Mouse (Mus musculus) stomach, embryonic 15.5 days (tissue): ENCODE data around the gene Ccdc184. TPM values are rescaled to one million over a fixed set of nuclear protein-coding genes. Genes with fewer than 3 reads are reported as not detected.

ENCODE experiments used
- ATAC-seq: fragments of 200-750 bp; cut with Nextera tagmentation; 2 replicates; pipeline ENCODE4 v1.8.0; 2017; ENCODE audit warnings: low read depth, moderate number of reproducible peaks, moderate TSS enrichment; ENCODE audit not compliant: insufficient read depth, low FRiP score
- H3K27ac ChIP-seq: fragments of 300-500 bp; sonication (generic); 2 replicates; pipeline ENCODE4 v1.5.1; 2015; ENCODE audit warnings: mild to moderate bottlenecking, inconsistent platforms
- H3K27me3 ChIP-seq: fragments of 300-500 bp; sonication (generic); replicated peaks from 2 replicates; pipeline ENCODE4 v1.6.1; 2015; ENCODE audit warnings: inconsistent platforms
- H3K36me3 ChIP-seq: fragments of 300-500 bp; sonication (generic); 2 replicates; pipeline ENCODE4 v1.6.1; 2015; ENCODE audit warnings: inconsistent platforms
- H3K4me1 ChIP-seq: fragments of 300-500 bp; sonication (generic); 2 replicates; pipeline ENCODE4 v1.6.1; 2015; ENCODE audit warnings: inconsistent platforms
- H3K4me2 ChIP-seq: fragments of 300-500 bp; sonication (generic); 2 replicates; pipeline ENCODE4 v1.6.1; 2015; ENCODE audit warnings: mild to moderate bottlenecking, inconsistent platforms
- H3K4me3 ChIP-seq: fragments of 300-500 bp; sonication (generic); replicated peaks from 2 replicates; pipeline ENCODE4 v1.5.1; 2015; ENCODE audit warnings: inconsistent platforms
- H3K9ac ChIP-seq: fragments of 300-500 bp; sonication (generic); 2 replicates; pipeline ENCODE4 v1.6.1; 2015; ENCODE audit warnings: inconsistent platforms
- H3K9me3 ChIP-seq: fragments of 300-500 bp; sonication (generic); 2 replicates; pipeline ENCODE4 v1.6.1; 2016; ENCODE audit warnings: inconsistent platforms
- WGBS: fragments of 180-500 bp; shearing (Covaris S2); methylation state at CpG from one replicate; pipeline ENCODE4 v1.1.7; 2015; 5-methylcytosine and 5-hydroxymethylcytosine counted together
- polyA plus RNA-seq: library from polyadenylated mRNA; unstranded; fragments of >200 nt; fragmentation: Nextera tagmentation; extraction: Ambion mirVana; gene quantifications from 2 replicates; pipeline ENCODE4 v1.2.1, GENCODE M21; 2015

Gene Ccdc184
- polyA plus RNA-seq, 1 experiment from 2014 or later, result 2.0 TPM

- H3K4me1 ChIP-seq, result 0 out of 2 replicates have a peak, but pooled peaks cover 7% of the 10 kb centered on the region
- H3K36me3 ChIP-seq, result peaks cover 14% of the 10 kb centered on the region
- no peak overlapping the region for H3K27ac ChIP-seq
- H3K9ac ChIP-seq, result no peak overlapping the region
- no peak overlapping the region for H3K4me3 ChIP-seq
- ATAC-seq, result no peak
- H3K27me3 ChIP-seq, result no peaks in the 10 kb centered on the region
- no peak overlapping the region for H3K4me2 ChIP-seq
- no peaks in the 10 kb centered on the region for H3K9me3 ChIP-seq
- 93% methylated on average over 5 of the region's 5 CpGs for WGBS
Measured at GRCm38 (mm10) chr15:98140809-98141208, 26.1 kb upstream of the Ccdc184 start.

- no peaks in the 10 kb centered on the region for H3K9me3 ChIP-seq
- ATAC-seq, result no peak
- H3K27ac ChIP-seq, result no peak overlapping the region
- H3K4me2 ChIP-seq, result no peak overlapping the region
- no peak overlapping the region for H3K9ac ChIP-seq
- 0 out of 2 replicates have a peak, but pooled peaks cover 7% of the 10 kb centered on the region for H3K4me1 ChIP-seq
- peaks cover 4% of the 10 kb centered on the region; the same call in 1 of the 2 replicates for H3K36me3 ChIP-seq
- no peaks in the 10 kb centered on the region for H3K27me3 ChIP-seq
- 85% methylated on average over 10 of the region's 10 CpGs for WGBS
- no peak overlapping the region for H3K4me3 ChIP-seq
Measured at GRCm38 (mm10) chr15:98142515-98142914, 24.4 kb upstream of the Ccdc184 start.

- Histone ChIP-seq H3K27ac (peak overlapping the region; percentile 52), H3K4me1 (0 out of 2 replicates have a peak, but pooled peaks cover 7% of the 10 kb centered on the region), H3K9ac (peak overlapping the region; percentile 95), H3K27me3 (no peaks in the 10 kb centered on the region), H3K4me3 (peak overlapping the region; percentile 97), H3K36me3 (peaks cover under 1% of the 10 kb centered on the region; the same call in 1 of the 2 replicates), H3K4me2 (peak overlapping the region; percentile 77), H3K9me3 (no peaks in the 10 kb centered on the region)
- peak; percentile 48; the same call in 1 of the 2 replicates for ATAC-seq
- under 1% methylated on average over 36 of the region's 36 CpGs for WGBS
Measured at GRCm38 (mm10) chr15:98144861-98145507, 22.0 kb upstream of the Ccdc184 start.

GRCm38 (mm10) chr15:98145559-98146181 is 21.3 kb upstream of the Ccdc184 start:
- H3K27ac ChIP-seq, result peak overlapping the region; percentile 69
- peak overlapping the region; percentile 95 for H3K9ac ChIP-seq
- H3K36me3 ChIP-seq, result no peaks in the 10 kb centered on the region
- peak; percentile 95 for ATAC-seq
- H3K4me3 ChIP-seq, result peak overlapping the region; percentile 97
- H3K4me1 ChIP-seq, result 0 out of 2 replicates have a peak, but pooled peaks cover 7% of the 10 kb centered on the region
- H3K4me2 ChIP-seq, result peak overlapping the region; percentile 77
- no peaks in the 10 kb centered on the region for H3K9me3 ChIP-seq
- H3K27me3 ChIP-seq, result no peaks in the 10 kb centered on the region
- under 1% methylated on average over 38 of the region's 38 CpGs for WGBS

GRCm38 (mm10) chr15:98148356-98148755 is 18.6 kb upstream of the Ccdc184 start:
- Histone ChIP-seq H3K9ac (no peak overlapping the region), H3K9me3 (no peaks in the 10 kb centered on the region), H3K4me2 (no peak overlapping the region), H3K36me3 (no peaks in the 10 kb centered on the region), H3K27me3 (no peaks in the 10 kb centered on the region), H3K4me3 (no peak overlapping the region), H3K4me1 (0 out of 2 replicates have a peak, but pooled peaks cover 7% of the 10 kb centered on the region), H3K27ac (no peak overlapping the region)
- no peak for ATAC-seq
- WGBS, result 66% methylated on average over 3 of the region's 3 CpGs

- WGBS, result 66% methylated on average over 10 of the region's 10 CpGs
- Histone ChIP-seq H3K9ac (no peak overlapping the region), H3K36me3 (no peaks in the 10 kb centered on the region), H3K9me3 (no peaks in the 10 kb centered on the region), H3K4me3 (no peak overlapping the region), H3K4me2 (no peak overlapping the region), H3K27me3 (no peaks in the 10 kb centered on the region), H3K4me1 (0 out of 2 replicates have a peak, but pooled peaks cover 7% of the 10 kb centered on the region), H3K27ac (no peak overlapping the region)
- no peak for ATAC-seq
Measured at GRCm38 (mm10) chr15:98149166-98149602, 17.8 kb upstream of the Ccdc184 start.

- WGBS, result 67% methylated on average over 7 of the region's 7 CpGs
- no peaks in the 10 kb centered on the region for H3K36me3 ChIP-seq
- H3K4me2 ChIP-seq, result no peak overlapping the region
- H3K27me3 ChIP-seq, result no peaks in the 10 kb centered on the region
- H3K4me1 ChIP-seq, result no peaks in the 10 kb centered on the region
- no peak overlapping the region for H3K27ac ChIP-seq
- ATAC-seq, result no peak
- no peaks in the 10 kb centered on the region for H3K9me3 ChIP-seq
- no peak overlapping the region for H3K4me3 ChIP-seq
- H3K9ac ChIP-seq, result no peak overlapping the region
Measured at GRCm38 (mm10) chr15:98152916-98153315, 14.0 kb upstream of the Ccdc184 start.

- no peak for ATAC-seq
- WGBS, result 32% methylated on average over 3 of the region's 3 CpGs
- H3K4me1 ChIP-seq, result no peaks in the 10 kb centered on the region
- H3K9ac ChIP-seq, result no peak overlapping the region
- no peaks in the 10 kb centered on the region for H3K27me3 ChIP-seq
- H3K4me2 ChIP-seq, result no peak overlapping the region
- H3K4me3 ChIP-seq, result no peak overlapping the region
- no peak overlapping the region for H3K27ac ChIP-seq
- H3K36me3 ChIP-seq, result no peaks in the 10 kb centered on the region
- no peaks in the 10 kb centered on the region for H3K9me3 ChIP-seq
Measured at GRCm38 (mm10) chr15:98153625-98154024, 13.3 kb upstream of the Ccdc184 start.

- no peaks in the 10 kb centered on the region for H3K4me1 ChIP-seq
- H3K27ac ChIP-seq, result no peak overlapping the region
- no peak overlapping the region for H3K4me2 ChIP-seq
- H3K27me3 ChIP-seq, result no peaks in the 10 kb centered on the region
- no peak overlapping the region for H3K4me3 ChIP-seq
- no peak overlapping the region for H3K9ac ChIP-seq
- no peaks in the 10 kb centered on the region for H3K36me3 ChIP-seq
- 54% methylated on average over 4 of the region's 4 CpGs for WGBS
- H3K9me3 ChIP-seq, result no peaks in the 10 kb centered on the region
- ATAC-seq, result no peak
Measured at GRCm38 (mm10) chr15:98154146-98154545, 12.8 kb upstream of the Ccdc184 start.

- Histone ChIP-seq H3K9ac (no peak overlapping the region), H3K27ac (no peak overlapping the region), H3K4me1 (no peaks in the 10 kb centered on the region), H3K27me3 (no peaks in the 10 kb centered on the region), H3K9me3 (no peaks in the 10 kb centered on the region), H3K4me2 (no peak overlapping the region), H3K36me3 (no peaks in the 10 kb centered on the region), H3K4me3 (no peak overlapping the region)
- ATAC-seq, result no peak
- 75% methylated on average over 3 of the region's 3 CpGs for WGBS
Measured at GRCm38 (mm10) chr15:98154631-98155030, 12.3 kb upstream of the Ccdc184 start.

- H3K4me1 ChIP-seq, result no peaks in the 10 kb centered on the region
- H3K27me3 ChIP-seq, result no peaks in the 10 kb centered on the region
- no peak overlapping the region for H3K4me2 ChIP-seq
- no peaks in the 10 kb centered on the region for H3K9me3 ChIP-seq
- 83% methylated on average over 5 of the region's 5 CpGs for WGBS
- H3K9ac ChIP-seq, result no peak overlapping the region
- no peak for ATAC-seq
- H3K36me3 ChIP-seq, result no peaks in the 10 kb centered on the region
- no peak overlapping the region for H3K27ac ChIP-seq
- no peak overlapping the region for H3K4me3 ChIP-seq
Measured at GRCm38 (mm10) chr15:98155272-98155671, 11.7 kb upstream of the Ccdc184 start.

GRCm38 (mm10) chr15:98155944-98156343 is 11.0 kb upstream of the Ccdc184 start:
- 66% methylated on average over 4 of the region's 4 CpGs for WGBS
- H3K4me2 ChIP-seq, result no peak overlapping the region
- no peaks in the 10 kb centered on the region for H3K27me3 ChIP-seq
- no peak overlapping the region for H3K9ac ChIP-seq
- no peak overlapping the region for H3K4me3 ChIP-seq
- H3K27ac ChIP-seq, result no peak overlapping the region
- H3K9me3 ChIP-seq, result no peaks in the 10 kb centered on the region
- H3K4me1 ChIP-seq, result no peaks in the 10 kb centered on the region
- no peaks in the 10 kb centered on the region for H3K36me3 ChIP-seq
- ATAC-seq, result no peak
